In genomic region chr17:88527781-88528180, GRCm38 (mm10) we compare ENCODE assay signal across 10 mouse cellular contexts. TPM values are rescaled to one million over a fixed set of nuclear protein-coding genes. Genes with fewer than 3 reads are reported as not detected.
DNase-seq lines count a peak whose midpoint lies in the region; ATAC-seq and TF ChIP-seq lines count a peak whose summit lies in the region.
"Had no signal": no experiment of that assay in that cellular context is flagged by ENCODE, and none has a peak within 500 bp of the region (broad histone marks: within the 10 kb centered on the region; RNA-seq: fewer than 3 reads in every experiment).

No protein-coding gene starts in this region.

- H3K4me1 ChIP-seq in forebrain, postnatal 0 days (ENCODE audit: insufficient read depth): no peaks in the 10 kb centered on the region; the same call in 1 of the 2 replicates
- H3K4me1 ChIP-seq in forebrain, embryonic 16.5 days (replicated peaks; ENCODE audit: control insufficient read depth, insufficient read depth, low read length): peaks cover 14% of the 10 kb centered on the region

- no peaks in the 10 kb centered on the region for H3K27me3 ChIP-seq in forebrain, postnatal 0 days (ENCODE audit: insufficient read depth, low read length)
- H3K27me3 ChIP-seq in forebrain, embryonic 16.5 days (replicated peaks; ENCODE audit: control insufficient read depth, insufficient read depth, low read length): no peaks in the 10 kb centered on the region
- H3K27me3 ChIP-seq: embryonic facial prominence, embryonic 12.5 days; hindbrain, embryonic 12.5 days had no signal

- WGBS in forebrain, postnatal 0 days: 18% methylated on average over 2 of the region's 2 CpGs
- WGBS in forebrain, embryonic 16.5 days: 25% methylated on average over 2 of the region's 2 CpGs

- H3K4me3 ChIP-seq in forebrain, postnatal 0 days (ENCODE audit: low read depth, low read length): no peak overlapping the region
- no peak overlapping the region for H3K4me3 ChIP-seq in forebrain, embryonic 16.5 days (replicated peaks; ENCODE audit: low read length)
- H3K4me3 ChIP-seq: embryonic facial prominence, embryonic 12.5 days; hindbrain, embryonic 12.5 days had no signal

- H3K4me2 ChIP-seq in forebrain, postnatal 0 days (ENCODE audit: low read depth): no peak overlapping the region
- no peak overlapping the region for H3K4me2 ChIP-seq in forebrain, embryonic 16.5 days (ENCODE audit: low read length)
- H3K4me2 ChIP-seq: embryonic facial prominence, embryonic 12.5 days; hindbrain, embryonic 12.5 days had no signal

- H3K36me3 ChIP-seq in forebrain, postnatal 0 days (ENCODE audit: insufficient read depth): no peaks in the 10 kb centered on the region
- H3K36me3 ChIP-seq in forebrain, embryonic 16.5 days (ENCODE audit: control insufficient read depth, insufficient read depth): no peaks in the 10 kb centered on the region
- H3K36me3 ChIP-seq: embryonic facial prominence, embryonic 12.5 days; hindbrain, embryonic 12.5 days had no signal

- ATAC-seq in forebrain, postnatal 0 days: no peak
- ATAC-seq in forebrain, embryonic 16.5 days: no peak

- no peak overlapping the region for H3K27ac ChIP-seq in forebrain, postnatal 0 days (ENCODE audit: low read depth, low read length)
- no peak overlapping the region for H3K27ac ChIP-seq in forebrain, embryonic 16.5 days (ENCODE audit: low read length)
- H3K27ac ChIP-seq: embryonic facial prominence, embryonic 12.5 days; hindbrain, embryonic 12.5 days had no signal

- TF ChIP-seq CTCF in forebrain, postnatal 0 days (IDR thresholded peaks at IDR 0.05; ENCODE audit: low read depth): peak; percentile 64

- no peaks in the 10 kb centered on the region for H3K9me3 ChIP-seq in forebrain, postnatal 0 days (ENCODE audit: low read length)
- no peaks in the 10 kb centered on the region for H3K9me3 ChIP-seq in forebrain, embryonic 16.5 days (ENCODE audit: control insufficient read depth, low read length)
- H3K9me3 ChIP-seq: embryonic facial prominence, embryonic 12.5 days; hindbrain, embryonic 12.5 days had no signal

- peak; percentile 58 for DNase-seq in forebrain, postnatal 0 days
- peak; percentile 46 for DNase-seq in left cerebral cortex, adult 11 months (ENCODE audit: low spot score)
- no peak for DNase-seq in left cerebral cortex, postnatal 36 days (ENCODE audit: low spot score in 2 of 2)
- peak; percentile 61 for DNase-seq in R1 (ENCODE audit: low read depth, low spot score)
- DNase-seq in lung, postnatal 36 days: peak; percentile 85
- DNase-seq in right cerebral cortex, postnatal 14 days: no peak
- DNase-seq in c-Kit-positive CD71-positive TER-119-positive erythroid progenitor cells, embryonic 14.5 days (ENCODE audit: low spot score): no peak

- no peak overlapping the region for H3K9ac ChIP-seq in forebrain, postnatal 0 days
- no peak overlapping the region for H3K9ac ChIP-seq in forebrain, embryonic 16.5 days (replicated peaks; ENCODE audit: low read depth, low read length)
- H3K9ac ChIP-seq: embryonic facial prominence, embryonic 12.5 days; hindbrain, embryonic 12.5 days had no signal

- intact Hi-C loops in left cerebral cortex, postnatal 36 days (cut with DNase I): loop anchor here (2.0 to 5.0 kb wide), 2 partner anchors 113 to 270 kb away; no protein-coding TSS in a partner anchor

RNA-seq across cellular contexts. Expression of gene Ppp1r21, which starts 2.1 kb away (rescaled TPM):
- 49.9 and 63.4 TPM in 2 replicates for total RNA-seq in forebrain, postnatal 0 days (2014; rRNA removed)
- 24.5 and 25.7 TPM in 2 replicates for polyA plus RNA-seq in forebrain, postnatal 0 days (2015; fragmentation: Nextera tagmentation; extraction: Ambion mirVana)
- 28.1 and 29.5 TPM in 2 replicates for polyA plus RNA-seq in forebrain, embryonic 16.5 days (2015; fragmentation: Nextera tagmentation; extraction: Ambion mirVana)
- 10 to 100 TPM; 79.7 to 81.5 TPM for total RNA-seq in left cerebral cortex, postnatal 36 days (2021)

Comparison
In these comparisons a context has a peak if more than half of its experiments do, and no peak if none do; other contexts are left out.
1. DNase-seq: peak in forebrain, postnatal 0 days (single experiment), left cerebral cortex, adult 11 months (single experiment), R1 (single experiment) and lung, postnatal 36 days (single experiment); none in left cerebral cortex, postnatal 36 days (0 of 2), right cerebral cortex, postnatal 14 days (single experiment) and c-Kit-positive CD71-positive TER-119-positive erythroid progenitor cells, embryonic 14.5 days (single experiment).